Mouse (Mus musculus): ENCODE data around the gene Csrp3. TPM values are rescaled to one million over a fixed set of nuclear protein-coding genes. Genes with fewer than 3 reads are reported as not detected.

Gene Csrp3
- polyA plus RNA-seq, 1 experiment from 2014 or later, result 10.0 TPM

- no peak for ATAC-seq (ENCODE audit: low FRiP score)
- H3K4me1 ChIP-seq, result no peaks in the 10 kb centered on the region
- H3K36me3 ChIP-seq, result no peaks in the 10 kb centered on the region
- no peak overlapping the region for H3K4me2 ChIP-seq
- H3K4me3 ChIP-seq (replicated peaks), result no peak overlapping the region
- no peak overlapping the region for H3K27ac ChIP-seq (replicated peaks)
- H3K9me3 ChIP-seq (replicated peaks), result no peaks in the 10 kb centered on the region
- WGBS, result 76% methylated on average over 3 of the region's 3 CpGs
- H3K27me3 ChIP-seq (replicated peaks), result peaks cover 48% of the 10 kb centered on the region
- H3K9ac ChIP-seq (replicated peaks), result no peak overlapping the region
These were observed 5.5 kb downstream of the Csrp3 start for GRCm38 (mm10) chr7:48842353-48842752.

GRCm38 (mm10) chr7:48841538-48841937 lies 6.3 kb downstream of the Csrp3 start:
- WGBS, result 54% methylated on average over 4 of the region's 4 CpGs
- Histone ChIP-seq H3K4me3 (replicated peaks) (no peak overlapping the region), H3K4me1 (no peaks in the 10 kb centered on the region), H3K9ac (replicated peaks) (no peak overlapping the region), H3K9me3 (replicated peaks) (no peaks in the 10 kb centered on the region), H3K4me2 (no peak overlapping the region), H3K27ac (replicated peaks) (no peak overlapping the region), H3K27me3 (replicated peaks) (peaks cover 51% of the 10 kb centered on the region), H3K36me3 (no peaks in the 10 kb centered on the region)
- no peak for ATAC-seq (ENCODE audit: low FRiP score)

DNA sequence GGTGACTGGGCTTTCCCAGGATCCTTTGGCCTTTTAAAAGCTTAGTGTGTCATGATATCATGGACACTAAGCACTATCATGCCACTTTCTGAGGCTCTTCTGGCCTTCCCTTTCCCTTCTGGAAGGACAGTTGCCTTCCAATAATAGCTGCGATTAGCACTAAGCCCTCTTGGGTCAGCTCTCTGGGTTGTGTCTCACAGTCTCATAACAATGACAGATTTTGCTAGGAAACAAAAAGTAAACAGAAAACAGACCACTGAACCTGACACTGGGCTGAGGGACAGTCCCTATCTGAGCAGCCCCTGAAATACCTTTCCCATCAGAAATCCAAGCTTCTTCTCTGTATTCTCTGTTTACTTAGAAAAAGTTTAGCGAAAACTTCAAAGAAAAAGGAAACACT lies 7.3 kb downstream of the Csrp3 start:
- ATAC-seq (ENCODE audit: low FRiP score), result no peak
- no peak overlapping the region for H3K27ac ChIP-seq (replicated peaks)
- peaks cover 53% of the 10 kb centered on the region for H3K27me3 ChIP-seq (replicated peaks)
- no peak overlapping the region for H3K4me3 ChIP-seq (replicated peaks)
- H3K4me2 ChIP-seq, result no peak overlapping the region
- no peaks in the 10 kb centered on the region for H3K36me3 ChIP-seq
- no peaks in the 10 kb centered on the region for H3K9me3 ChIP-seq (replicated peaks)
- WGBS, result 90% methylated on average over 2 of the region's 2 CpGs
- H3K9ac ChIP-seq (replicated peaks), result no peak overlapping the region
- peaks cover 1% of the 10 kb centered on the region for H3K4me1 ChIP-seq

GRCm38 (mm10) chr7:48838434-48838833 lies 9.4 kb downstream of the Csrp3 start:
- Histone ChIP-seq H3K4me1 (peaks cover 14% of the 10 kb centered on the region), H3K9ac (replicated peaks) (no peak overlapping the region), H3K27me3 (replicated peaks) (peaks cover 49% of the 10 kb centered on the region), H3K4me2 (no peak overlapping the region), H3K27ac (replicated peaks) (no peak overlapping the region), H3K9me3 (replicated peaks) (no peaks in the 10 kb centered on the region), H3K4me3 (replicated peaks) (no peak overlapping the region), H3K36me3 (no peaks in the 10 kb centered on the region)
- WGBS, result 64% methylated on average over 2 of the region's 2 CpGs
- no peak for ATAC-seq (ENCODE audit: low FRiP score)

- 80% methylated on average over 6 of the region's 6 CpGs for WGBS
- Histone ChIP-seq H3K27me3 (replicated peaks) (peaks cover 57% of the 10 kb centered on the region), H3K36me3 (no peaks in the 10 kb centered on the region), H3K4me1 (peaks cover 14% of the 10 kb centered on the region), H3K27ac (replicated peaks) (no peak overlapping the region), H3K4me3 (replicated peaks) (no peak overlapping the region), H3K9ac (replicated peaks) (no peak overlapping the region), H3K9me3 (replicated peaks) (no peaks in the 10 kb centered on the region), H3K4me2 (no peak overlapping the region)
- no peak for ATAC-seq (ENCODE audit: low FRiP score)
These were observed 10.9 kb downstream of the Csrp3 start for GRCm38 (mm10) chr7:48836949-48837348.

- no peaks in the 10 kb centered on the region for H3K9me3 ChIP-seq (replicated peaks)
- H3K36me3 ChIP-seq, result no peaks in the 10 kb centered on the region
- H3K4me3 ChIP-seq (replicated peaks), result no peak overlapping the region
- 0 out of 2 replicates have a peak overlapping the region, but pooled peaks have one; percentile 10 for H3K27ac ChIP-seq (replicated peaks)
- H3K9ac ChIP-seq (replicated peaks), result no peak overlapping the region
- no peak overlapping the region for H3K4me2 ChIP-seq
- peak; percentile 35; the same call in 1 of the 2 replicates for ATAC-seq (ENCODE audit: low FRiP score)
- H3K4me1 ChIP-seq, result peaks cover 14% of the 10 kb centered on the region
- H3K27me3 ChIP-seq (replicated peaks), result peaks cover 60% of the 10 kb centered on the region
- WGBS, result 22% methylated on average over 12 of the region's 12 CpGs
These were observed 12.7 kb downstream of the Csrp3 start for GRCm38 (mm10) chr7:48834989-48835626.

DNA sequence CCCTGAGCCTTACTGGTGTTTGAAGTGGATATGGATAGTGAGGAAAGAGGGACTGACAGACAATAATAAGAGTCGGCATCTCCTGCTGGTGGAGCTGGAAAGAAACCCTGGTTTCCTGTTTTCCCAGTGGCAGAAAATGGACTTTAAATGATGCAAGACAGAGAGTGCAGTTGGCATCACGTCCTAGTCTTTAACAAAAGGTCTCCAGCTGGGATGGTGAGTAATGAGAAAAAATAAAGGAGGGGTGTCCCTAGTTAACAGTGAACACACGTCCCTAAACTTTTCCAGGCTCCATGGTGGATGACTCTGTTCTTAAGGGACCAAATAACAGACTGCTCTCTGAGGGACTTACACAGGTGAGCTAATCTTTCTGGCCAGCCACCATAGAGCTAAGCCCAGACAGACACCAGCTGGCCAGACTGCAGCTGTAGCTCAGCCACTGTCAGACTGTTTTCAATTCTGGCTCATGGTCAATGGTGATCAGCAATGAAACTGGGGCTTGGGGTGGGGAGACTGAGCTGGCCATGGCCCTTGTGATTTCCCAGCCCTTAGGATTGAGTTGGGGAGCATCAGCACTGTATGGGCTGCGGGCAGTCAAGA lies 13.4 kb downstream of the Csrp3 start:
- no peak overlapping the region for H3K9ac ChIP-seq (replicated peaks)
- no peak overlapping the region for H3K4me3 ChIP-seq (replicated peaks)
- 23% methylated on average over 4 of the region's 4 CpGs for WGBS
- peak; percentile 25; the same call in 1 of the 2 replicates for ATAC-seq (ENCODE audit: low FRiP score)
- no peaks in the 10 kb centered on the region for H3K36me3 ChIP-seq
- peak overlapping the region; percentile 10; the same call in 1 of the 2 replicates for H3K27ac ChIP-seq (replicated peaks)
- H3K4me1 ChIP-seq, result peaks cover 14% of the 10 kb centered on the region
- H3K9me3 ChIP-seq (replicated peaks), result no peaks in the 10 kb centered on the region
- H3K27me3 ChIP-seq (replicated peaks), result peaks cover 54% of the 10 kb centered on the region
- no peak overlapping the region for H3K4me2 ChIP-seq

DNA sequence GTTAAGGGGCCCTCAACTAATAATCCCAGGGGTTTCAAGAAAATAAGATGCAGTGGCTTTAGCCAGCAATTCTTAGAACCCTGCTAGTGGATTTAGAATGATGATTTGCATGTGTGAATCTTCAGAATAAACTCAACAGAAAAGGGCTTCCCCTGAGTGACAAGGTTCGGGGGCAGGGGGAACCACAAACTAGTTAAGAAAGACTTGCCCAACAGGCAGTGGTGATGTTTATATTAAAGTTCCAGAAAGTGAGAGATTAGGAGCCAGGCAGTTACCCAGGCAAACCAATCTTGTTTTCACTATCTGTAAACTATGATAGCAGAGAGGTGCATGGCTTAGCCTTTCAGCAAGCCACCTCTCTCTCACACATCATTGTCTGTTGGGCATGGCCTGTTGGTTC lies 15.1 kb downstream of the Csrp3 start:
- peaks cover 14% of the 10 kb centered on the region for H3K4me1 ChIP-seq
- no peak overlapping the region for H3K27ac ChIP-seq (replicated peaks)
- H3K27me3 ChIP-seq (replicated peaks), result peaks cover 44% of the 10 kb centered on the region
- H3K4me2 ChIP-seq, result no peak overlapping the region
- no peak overlapping the region for H3K9ac ChIP-seq (replicated peaks)
- peaks cover 5% of the 10 kb centered on the region for H3K36me3 ChIP-seq
- no peak for ATAC-seq (ENCODE audit: low FRiP score)
- 88% methylated on average over 1 of the region's 1 CpGs for WGBS
- H3K4me3 ChIP-seq (replicated peaks), result no peak overlapping the region
- no peaks in the 10 kb centered on the region for H3K9me3 ChIP-seq (replicated peaks)

DNA sequence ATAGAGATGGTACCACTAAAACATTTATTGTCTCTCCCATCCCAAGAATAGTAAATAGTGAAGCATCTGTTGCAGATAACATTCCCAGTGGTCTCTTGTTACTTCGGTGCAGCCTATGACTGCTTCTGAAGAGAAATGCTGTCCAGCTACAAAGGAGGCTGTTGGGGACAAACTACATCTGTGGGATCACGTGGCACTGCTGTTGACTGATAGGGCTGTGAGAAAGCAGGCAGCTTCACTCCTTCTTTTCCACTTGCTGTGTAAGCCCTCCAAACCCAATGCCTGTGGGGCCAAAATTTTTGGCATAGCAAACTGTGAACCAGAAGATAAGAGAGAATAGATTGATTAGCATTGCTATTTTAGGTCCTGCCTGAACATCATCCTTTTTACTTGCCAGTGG lies 17.4 kb downstream of the Csrp3 start:
- ATAC-seq (ENCODE audit: low FRiP score), result no peak
- Histone ChIP-seq H3K9ac (replicated peaks) (no peak overlapping the region), H3K36me3 (peaks cover 27% of the 10 kb centered on the region), H3K27me3 (replicated peaks) (peaks cover 39% of the 10 kb centered on the region), H3K4me3 (replicated peaks) (no peak overlapping the region), H3K4me2 (no peak overlapping the region), H3K4me1 (peaks cover 11% of the 10 kb centered on the region), H3K9me3 (replicated peaks) (no peaks in the 10 kb centered on the region), H3K27ac (replicated peaks) (no peak overlapping the region)
- 56% methylated on average over 2 of the region's 2 CpGs for WGBS

DNA sequence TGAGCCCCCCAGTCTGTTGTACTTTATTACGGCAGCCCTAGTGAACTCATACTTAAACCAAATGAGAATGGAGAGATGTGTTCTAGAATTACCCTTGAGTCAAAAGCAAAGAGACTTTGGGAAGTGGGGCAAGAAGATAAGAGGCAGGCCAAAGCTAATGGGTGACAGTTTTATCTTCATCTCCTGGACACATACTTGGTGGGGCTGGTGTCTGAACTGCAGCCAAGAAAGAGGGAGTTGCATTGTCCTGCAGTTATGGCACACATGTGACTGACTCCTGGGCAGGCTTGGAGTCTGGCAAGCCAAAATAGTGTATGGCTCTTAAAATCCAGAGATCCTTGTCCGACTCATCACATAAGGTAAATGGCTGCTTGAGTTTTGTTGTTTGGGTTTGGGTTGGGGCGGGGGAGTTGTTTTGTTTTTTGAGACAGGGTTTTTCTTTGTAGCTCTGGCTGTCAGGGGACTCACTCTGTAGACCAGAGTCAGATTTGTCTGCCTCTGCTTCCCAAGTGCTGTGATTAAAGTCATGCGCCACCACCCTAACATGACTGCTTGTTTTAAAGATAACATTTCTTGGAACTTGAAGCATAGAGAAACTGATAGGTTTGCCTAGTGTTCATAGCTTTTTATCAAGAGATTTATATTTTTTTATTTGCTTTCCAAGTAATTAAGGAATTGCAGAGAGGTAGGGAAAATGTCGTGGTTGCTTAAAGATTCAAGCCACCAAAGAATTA lies 18.5 kb downstream of the Csrp3 start:
- WGBS, result 81% methylated on average over 5 of the region's 5 CpGs
- H3K27ac ChIP-seq (replicated peaks), result no peak overlapping the region
- H3K9me3 ChIP-seq (replicated peaks), result no peaks in the 10 kb centered on the region
- peaks cover 37% of the 10 kb centered on the region for H3K36me3 ChIP-seq
- 0 out of 2 replicates have a peak, but pooled peaks cover 2% of the 10 kb centered on the region for H3K4me1 ChIP-seq
- peaks cover 39% of the 10 kb centered on the region for H3K27me3 ChIP-seq (replicated peaks)
- H3K4me2 ChIP-seq, result no peak overlapping the region
- no peak overlapping the region for H3K9ac ChIP-seq (replicated peaks)
- no peak for ATAC-seq (ENCODE audit: low FRiP score)
- no peak overlapping the region for H3K4me3 ChIP-seq (replicated peaks)

GRCm38 (mm10) chr7:48825170-48825569 lies 22.7 kb downstream of the Csrp3 start:
- Histone ChIP-seq H3K4me3 (replicated peaks) (no peak overlapping the region), H3K27ac (replicated peaks) (no peak overlapping the region), H3K27me3 (replicated peaks) (0 out of 2 replicates have a peak, but pooled peaks cover 7% of the 10 kb centered on the region), H3K4me1 (no peaks in the 10 kb centered on the region), H3K36me3 (peaks cover 74% of the 10 kb centered on the region), H3K9ac (replicated peaks) (no peak overlapping the region), H3K4me2 (no peak overlapping the region), H3K9me3 (replicated peaks) (no peaks in the 10 kb centered on the region)
- WGBS, result 96% methylated on average over 6 of the region's 6 CpGs
- ATAC-seq (ENCODE audit: low FRiP score), result no peak

GRCm38 (mm10) chr7:48824671-48825070 lies 23.2 kb downstream of the Csrp3 start:
- H3K4me1 ChIP-seq, result no peaks in the 10 kb centered on the region
- no peak for ATAC-seq (ENCODE audit: low FRiP score)
- peaks cover 78% of the 10 kb centered on the region for H3K36me3 ChIP-seq
- 0 out of 2 replicates have a peak, but pooled peaks cover 7% of the 10 kb centered on the region for H3K27me3 ChIP-seq (replicated peaks)
- no peak overlapping the region for H3K4me3 ChIP-seq (replicated peaks)
- no peak overlapping the region for H3K9ac ChIP-seq (replicated peaks)
- no peak overlapping the region for H3K27ac ChIP-seq (replicated peaks)
- H3K4me2 ChIP-seq, result no peak overlapping the region
- no peaks in the 10 kb centered on the region for H3K9me3 ChIP-seq (replicated peaks)
- 98% methylated on average over 1 of the region's 1 CpGs for WGBS
